Mouse (Mus musculus): ENCODE measurements around the gene Chchd2. TPM values are rescaled to one million over a fixed set of nuclear protein-coding genes. Genes with fewer than 3 reads are reported as not detected.
A peak's percentile ranks its signal among the peaks of the same experiment; 100 is the strongest.
"Not testable (repeated sequence)": the region's sequence is repeated elsewhere in the genome, so short reads cannot be mapped to it uniquely, and the experiment has no call there.

Chchd2 gene
- polyA plus RNA-seq, 1 experiment from 2014 or later, result 729 TPM

DNA sequence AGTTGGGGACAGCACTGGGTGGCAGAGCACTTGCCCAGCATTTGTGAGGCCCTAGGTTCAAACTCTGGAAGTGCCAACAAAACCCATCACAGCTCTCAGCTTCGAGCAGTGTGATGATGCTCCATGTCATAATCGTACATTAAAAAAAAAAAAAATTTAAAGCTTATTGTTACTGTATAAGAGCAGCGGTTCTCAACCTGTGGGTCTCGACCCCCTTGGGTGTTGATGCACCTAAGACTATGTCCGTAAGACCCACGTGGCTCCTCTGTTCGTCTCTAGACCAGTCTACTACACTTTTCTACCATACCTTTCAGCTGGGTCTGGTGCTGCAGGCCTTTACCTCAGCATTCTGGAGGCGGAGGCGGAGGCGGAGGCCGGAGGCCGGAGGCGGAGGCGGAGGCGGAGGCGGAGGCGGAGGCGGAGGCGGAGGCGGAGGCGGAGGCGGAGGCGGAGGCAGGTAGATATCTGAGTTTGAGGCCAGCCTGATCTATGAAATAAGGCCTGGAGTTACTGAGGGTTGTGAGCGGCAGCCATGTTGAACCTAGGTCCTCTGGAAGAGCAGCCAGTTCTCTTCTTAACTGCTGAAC, 30.9 kb upstream of the Chchd2 start:
- H3K9ac ChIP-seq (ENCODE audit: low read depth, low read length), result no peak overlapping the region
- H3K27me3 ChIP-seq (replicated peaks; ENCODE audit: control insufficient read depth, insufficient read depth, low read length), result no peaks in the 10 kb centered on the region
- no peak overlapping the region for H3K27ac ChIP-seq (ENCODE audit: low read depth, low read length)
- WGBS, result 92% methylated on average over 24 of the region's 24 CpGs
- H3K4me2 ChIP-seq (ENCODE audit: low read length), result no peak overlapping the region
- no peak overlapping the region for H3K4me3 ChIP-seq (ENCODE audit: low read length)
- H3K9me3 ChIP-seq (ENCODE audit: control insufficient read depth, low read length), result no peaks in the 10 kb centered on the region
- H3K4me1 ChIP-seq (ENCODE audit: control insufficient read depth, insufficient read depth, low read depth, low read length), result no peaks in the 10 kb centered on the region
- ATAC-seq, result no peak
- H3K36me3 ChIP-seq (ENCODE audit: control insufficient read depth, insufficient read depth, low read length), result no peaks in the 10 kb centered on the region

DNA sequence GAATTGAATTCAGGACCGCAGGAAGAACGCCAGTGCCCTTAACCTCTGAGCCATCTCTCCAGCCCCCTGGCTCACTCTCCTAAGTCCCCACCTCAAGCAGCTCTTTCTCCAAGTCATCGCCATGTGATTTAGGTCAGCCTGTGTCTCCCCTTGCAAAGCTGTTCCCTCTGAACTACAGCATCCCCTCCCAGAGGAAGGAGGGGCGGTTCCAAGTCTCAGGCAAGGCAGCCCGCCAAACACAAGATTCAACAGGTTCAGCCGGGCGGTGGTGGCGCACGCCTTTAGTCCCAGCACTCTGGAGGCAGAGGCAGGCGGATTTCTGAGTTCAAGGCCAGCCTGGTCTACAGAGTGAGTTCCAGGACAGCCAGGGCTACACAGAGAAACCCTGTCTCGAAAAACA, 28.2 kb upstream of the Chchd2 start:
- not testable (repeated sequence) for H3K27me3 ChIP-seq (replicated peaks; ENCODE audit: control insufficient read depth, insufficient read depth, low read length); H3K9me3 ChIP-seq (ENCODE audit: control insufficient read depth, low read length); ATAC-seq; H3K4me3 ChIP-seq (ENCODE audit: low read length); H3K4me2 ChIP-seq (ENCODE audit: low read length); H3K4me1 ChIP-seq (ENCODE audit: control insufficient read depth, insufficient read depth, low read depth, low read length); H3K36me3 ChIP-seq (ENCODE audit: control insufficient read depth, insufficient read depth, low read length); H3K9ac ChIP-seq (ENCODE audit: low read depth, low read length); H3K27ac ChIP-seq (ENCODE audit: low read depth, low read length)
- WGBS, result 90% methylated on average over 11 of the region's 11 CpGs

DNA sequence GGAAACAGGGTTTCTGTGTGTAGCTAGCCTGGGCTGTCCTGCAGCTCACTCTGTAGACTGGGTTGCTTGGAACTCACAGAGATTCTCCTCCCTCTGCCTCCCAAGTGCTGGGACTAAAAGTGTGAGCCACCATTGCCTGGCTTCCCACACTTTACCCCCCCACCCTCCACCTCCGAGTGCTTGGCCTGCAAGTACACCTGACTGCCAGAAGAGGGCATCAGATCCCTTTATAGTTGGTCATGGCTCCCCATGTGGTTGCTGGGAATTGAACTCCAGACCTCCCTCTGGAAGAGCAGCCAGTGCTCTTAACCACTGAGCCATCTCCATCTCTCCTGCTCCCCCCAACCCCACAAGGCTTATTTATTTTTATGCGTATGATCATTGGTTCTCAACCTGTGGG, 26.8 kb upstream of the Chchd2 start:
- Histone ChIP-seq H3K9ac (ENCODE audit: low read depth, low read length) (no peak overlapping the region), H3K4me2 (ENCODE audit: low read length) (no peak overlapping the region), H3K4me3 (ENCODE audit: low read length) (no peak overlapping the region), H3K27me3 (replicated peaks; ENCODE audit: control insufficient read depth, insufficient read depth, low read length) (no peaks in the 10 kb centered on the region), H3K27ac (ENCODE audit: low read depth, low read length) (no peak overlapping the region), H3K4me1 (ENCODE audit: control insufficient read depth, insufficient read depth, low read depth, low read length) (0 out of 2 replicates have a peak, but pooled peaks cover 1% of the 10 kb centered on the region), H3K9me3 (ENCODE audit: control insufficient read depth, low read length) (no peaks in the 10 kb centered on the region), H3K36me3 (ENCODE audit: control insufficient read depth, insufficient read depth, low read length) (no peaks in the 10 kb centered on the region)
- ATAC-seq, result no peak
- 11% methylated on average over 2 of the region's 2 CpGs for WGBS

DNA sequence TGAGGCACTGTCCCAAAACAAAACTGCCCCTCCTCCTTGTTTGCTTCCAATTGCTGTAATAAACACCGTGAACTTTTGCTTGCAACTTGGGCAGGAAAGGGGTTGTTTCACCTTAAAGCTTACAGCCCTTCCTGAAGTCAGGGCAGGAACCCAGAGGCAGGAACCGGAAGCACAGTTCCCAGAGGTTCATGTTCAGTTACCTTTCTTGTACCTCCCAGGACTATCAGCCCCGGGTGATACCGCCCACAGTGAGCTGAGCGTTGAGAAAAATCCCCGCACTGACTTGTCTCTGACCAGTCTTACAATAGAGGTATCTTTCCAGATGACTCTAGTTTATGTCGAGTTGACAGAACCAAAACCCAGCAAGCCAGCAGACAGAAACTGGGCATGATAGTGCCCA, 22.3 kb upstream of the Chchd2 start:
- no peaks in the 10 kb centered on the region for H3K9me3 ChIP-seq (ENCODE audit: control insufficient read depth, low read length)
- WGBS, result 82% methylated on average over 7 of the region's 7 CpGs
- no peak for ATAC-seq
- peaks cover 2% of the 10 kb centered on the region; the same call in 1 of the 2 replicates for H3K4me1 ChIP-seq (ENCODE audit: control insufficient read depth, insufficient read depth, low read depth, low read length)
- H3K36me3 ChIP-seq (ENCODE audit: control insufficient read depth, insufficient read depth, low read length), result no peaks in the 10 kb centered on the region
- H3K9ac ChIP-seq (ENCODE audit: low read depth, low read length), result no peak overlapping the region
- H3K4me3 ChIP-seq (ENCODE audit: low read length), result no peak overlapping the region
- no peak overlapping the region for H3K27ac ChIP-seq (ENCODE audit: low read depth, low read length)
- no peaks in the 10 kb centered on the region for H3K27me3 ChIP-seq (replicated peaks; ENCODE audit: control insufficient read depth, insufficient read depth, low read length)
- no peak overlapping the region for H3K4me2 ChIP-seq (ENCODE audit: low read length)

DNA sequence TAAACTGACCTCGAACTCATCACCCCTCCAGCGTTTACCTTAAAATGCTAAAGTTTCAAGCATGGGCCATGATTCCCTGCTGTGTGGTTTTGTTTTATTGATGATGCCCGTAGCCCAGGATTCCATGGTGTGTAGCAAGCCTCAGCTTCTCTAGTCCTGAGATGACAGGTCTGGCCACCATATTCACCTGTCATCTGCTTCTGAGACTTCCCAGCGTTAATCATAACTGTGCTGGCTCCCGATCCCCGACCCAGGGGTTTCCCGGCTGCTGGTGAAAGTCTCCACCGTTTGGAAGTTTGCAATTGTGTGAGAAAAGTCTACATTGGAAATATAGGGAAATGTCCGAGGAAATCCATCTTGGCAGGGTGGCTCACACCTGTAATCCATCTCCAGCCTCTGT, 21.9 kb upstream of the Chchd2 start:
- ATAC-seq, result no peak
- WGBS, result 67% methylated on average over 9 of the region's 9 CpGs
- peak overlapping the region; percentile 93; the same call in 1 of the 2 replicates for H3K27ac ChIP-seq (ENCODE audit: low read depth, low read length)
- H3K9me3 ChIP-seq (ENCODE audit: control insufficient read depth, low read length), result no peaks in the 10 kb centered on the region
- no peaks in the 10 kb centered on the region for H3K36me3 ChIP-seq (ENCODE audit: control insufficient read depth, insufficient read depth, low read length)
- peak overlapping the region; percentile 83 for H3K4me2 ChIP-seq (ENCODE audit: low read length)
- H3K27me3 ChIP-seq (replicated peaks; ENCODE audit: control insufficient read depth, insufficient read depth, low read length), result no peaks in the 10 kb centered on the region
- peak overlapping the region; percentile 81 for H3K9ac ChIP-seq (ENCODE audit: low read depth, low read length)
- H3K4me1 ChIP-seq (ENCODE audit: control insufficient read depth, insufficient read depth, low read depth, low read length), result peaks cover 2% of the 10 kb centered on the region; the same call in 1 of the 2 replicates
- peak overlapping the region; percentile 61 for H3K4me3 ChIP-seq (ENCODE audit: low read length)

DNA sequence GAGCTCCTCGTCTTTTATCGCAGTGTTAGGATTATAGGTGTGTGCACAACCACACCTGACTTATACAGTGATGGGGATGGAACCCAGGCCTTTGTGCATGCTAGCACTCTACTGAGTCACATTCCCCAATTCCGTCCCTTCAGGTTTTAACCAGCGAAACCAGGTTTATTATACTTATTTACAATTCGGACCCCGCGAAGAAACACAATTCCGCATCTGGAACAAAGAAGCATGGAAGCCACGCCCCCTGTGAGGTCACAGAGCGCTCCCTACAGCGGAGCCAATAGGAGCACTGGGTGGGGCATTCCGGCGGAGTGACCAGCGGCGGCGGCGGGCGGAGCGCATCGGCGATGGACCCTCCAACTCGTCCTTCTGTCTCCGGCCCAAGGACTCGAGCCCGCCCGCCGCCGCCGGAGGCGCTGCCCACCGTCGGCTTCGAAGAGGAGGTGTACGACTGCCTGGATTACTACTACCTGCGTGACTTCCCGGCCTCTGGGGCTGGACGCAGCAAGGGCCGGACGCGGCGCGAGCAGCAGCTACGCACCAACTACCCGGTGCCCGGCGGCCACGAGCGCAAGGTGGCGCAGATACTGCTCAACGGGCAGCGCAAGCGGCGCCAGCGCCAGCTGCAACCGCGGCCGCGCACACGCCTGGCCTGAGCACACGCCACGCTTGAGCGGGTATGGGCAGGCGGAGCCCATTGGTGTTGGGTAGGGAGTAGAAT, 21.1 kb upstream of the Chchd2 start, which contains the start of gene Nupr1l:
Gene Nupr1l, plus strand, starts transcription at position 299 of the 724 bp plus-strand sequence.
- Histone ChIP-seq H3K27ac (ENCODE audit: low read depth, low read length) (peak within 1 kb of the TSS; percentile 93), H3K4me2 (ENCODE audit: low read length) (peak within 1 kb of the TSS; percentile 83), H3K9ac (ENCODE audit: low read depth, low read length) (peak within 1 kb of the TSS; percentile 81), H3K36me3 (ENCODE audit: control insufficient read depth, insufficient read depth, low read length) (no peaks in the 10 kb centered on the region), H3K4me3 (ENCODE audit: low read length) (peak within 1 kb of the TSS; percentile 61), H3K27me3 (replicated peaks; ENCODE audit: control insufficient read depth, insufficient read depth, low read length) (no peaks in the 10 kb centered on the region), H3K9me3 (ENCODE audit: control insufficient read depth, low read length) (no peaks in the 10 kb centered on the region), H3K4me1 (ENCODE audit: control insufficient read depth, insufficient read depth, low read depth, low read length) (peaks cover 2% of the 10 kb centered on the region; the same call in 1 of the 2 replicates)
- under 1% methylated on average over 62 of the region's 63 CpGs for WGBS
- peak; percentile 98 for ATAC-seq

DNA sequence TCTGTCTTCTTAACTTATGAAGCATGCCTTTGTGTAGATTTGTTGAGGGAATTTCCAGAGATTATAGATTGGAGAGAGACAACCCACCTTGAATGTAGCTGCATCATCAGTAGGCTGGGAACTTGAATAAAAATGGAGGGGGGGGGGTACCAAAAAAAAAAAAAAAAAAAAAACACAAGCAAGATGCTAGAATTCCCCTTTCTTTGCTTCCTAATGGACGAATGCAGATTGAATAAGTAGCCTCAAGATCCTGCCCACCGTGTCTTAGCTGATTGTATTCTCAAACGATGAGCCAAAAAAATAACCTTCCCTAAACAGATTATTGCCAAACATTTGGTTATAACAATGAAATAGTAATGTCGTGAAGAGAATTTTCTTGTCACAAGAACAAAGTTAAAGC, 20.5 kb upstream of the Chchd2 start:
- Histone ChIP-seq H3K27me3 (replicated peaks; ENCODE audit: control insufficient read depth, insufficient read depth, low read length) (no peaks in the 10 kb centered on the region), H3K9me3 (ENCODE audit: control insufficient read depth, low read length) (no peaks in the 10 kb centered on the region), H3K4me2 (ENCODE audit: low read length) (peak overlapping the region; percentile 83), H3K4me3 (ENCODE audit: low read length) (peak overlapping the region; percentile 61), H3K36me3 (ENCODE audit: control insufficient read depth, insufficient read depth, low read length) (peaks cover 5% of the 10 kb centered on the region; the same call in 1 of the 2 replicates), H3K4me1 (ENCODE audit: control insufficient read depth, insufficient read depth, low read depth, low read length) (peaks cover 2% of the 10 kb centered on the region; the same call in 1 of the 2 replicates), H3K27ac (ENCODE audit: low read depth, low read length) (peak overlapping the region; percentile 93), H3K9ac (ENCODE audit: low read depth, low read length) (peak overlapping the region; percentile 81)
- WGBS, result 19% methylated on average over 4 of the region's 4 CpGs
- ATAC-seq, result no peak

DNA sequence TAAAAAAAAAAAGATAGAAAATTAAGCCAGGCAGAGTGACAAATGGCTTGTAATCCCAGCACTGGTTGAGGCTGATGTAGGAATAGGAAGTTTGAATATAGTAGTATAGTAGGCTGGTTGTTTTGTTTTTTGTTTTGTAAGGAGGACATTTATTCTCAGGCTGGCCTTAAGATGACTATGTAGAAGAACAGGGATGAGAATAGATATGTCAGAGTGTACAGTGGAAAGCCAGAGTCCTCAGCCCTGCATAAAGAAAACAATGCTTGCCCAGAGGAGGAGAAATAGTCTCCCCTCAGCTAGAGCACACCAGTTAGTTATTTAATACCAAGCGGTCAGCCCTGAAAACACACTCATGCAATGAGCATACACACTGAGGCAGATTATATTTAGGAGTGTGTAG, 11.2 kb upstream of the Chchd2 start, which contains the start of gene Phkg1:
Gene Phkg1, minus strand, starts transcription at position 101 of the 400 bp plus-strand sequence.
- no peak within 1 kb of the TSS for H3K4me2 ChIP-seq (ENCODE audit: low read length)
- ATAC-seq, result no peak
- H3K9me3 ChIP-seq (ENCODE audit: control insufficient read depth, low read length), result no peaks in the 10 kb centered on the region
- no peak within 1 kb of the TSS for H3K27ac ChIP-seq (ENCODE audit: low read depth, low read length)
- H3K4me1 ChIP-seq (ENCODE audit: control insufficient read depth, insufficient read depth, low read depth, low read length), result peaks cover 8% of the 10 kb centered on the region
- H3K27me3 ChIP-seq (replicated peaks; ENCODE audit: control insufficient read depth, insufficient read depth, low read length), result no peaks in the 10 kb centered on the region
- H3K4me3 ChIP-seq (ENCODE audit: low read length), result no peak within 1 kb of the TSS
- 89% methylated on average over 1 of the region's 1 CpGs for WGBS
- peaks cover 17% of the 10 kb centered on the region for H3K36me3 ChIP-seq (ENCODE audit: control insufficient read depth, insufficient read depth, low read length)
- no peak within 1 kb of the TSS for H3K9ac ChIP-seq (ENCODE audit: low read depth, low read length)

Data from hindbrain, embryonic 16.5 days (tissue).